Mouse (Mus musculus) CH12.LX (cell line): Measurements from ENCODE around the gene Ctsw. TPM values are rescaled to one million over a fixed set of nuclear protein-coding genes. Genes with fewer than 3 reads are reported as not detected.

ENCODE experiments used
- DNase-seq: peaks from one replicate; pipeline ENCODE4 v3.0.0-alpha.2; 2013; ENCODE audit errors: extremely low read depth
- H3K27ac ChIP-seq: 2 replicates; pipeline ENCODE4 v1.5.1; 2012; ENCODE audit warnings: low read depth, mild to moderate bottlenecking, control low read depth, moderate library complexity; ENCODE audit not compliant: insufficient read depth
- H3K27me3 ChIP-seq: replicated peaks from 2 replicates; pipeline ENCODE3; 2012; ENCODE audit warnings: inconsistent platforms
- H3K36me3 ChIP-seq, 2 experiments: replicated peaks in 1 of 2; 2 replicates each; pipeline versions ENCODE3 to v1.6.1; 2012; ENCODE audit warnings: inconsistent platforms in 1 of 2, low read length in 1 of 2, mild to moderate bottlenecking in 1 of 2, mixed read lengths in 1 of 2, moderate library complexity in 1 of 2; ENCODE audit not compliant: control insufficient read depth in 1 of 2, insufficient read depth in 1 of 2
- H3K4me1 ChIP-seq, 2 experiments: 2 replicates each; pipeline ENCODE4 v1.6.1; 2012; ENCODE audit warnings: inconsistent platforms in 1 of 2, moderate library complexity in 1 of 2; ENCODE audit not compliant: insufficient read depth in 2 of 2, control insufficient read depth in 1 of 2
- H3K4me2 ChIP-seq: 2 replicates; pipeline ENCODE4 v1.6.1; 2012; ENCODE audit warnings: low read depth, mild to moderate bottlenecking, control low read depth; ENCODE audit not compliant: poor library complexity, insufficient read depth, severe bottlenecking
- H3K4me3 ChIP-seq, 3 experiments: fragments of 150-350 bp in 1 of 3; sonication (generic) in 1 of 3; replicated peaks in 1 of 3; 2 replicates each; pipeline versions ENCODE3 to v1.5.1; 2011 to 2012; ENCODE audit warnings: low read depth in 2 of 3, low read length in 2 of 3, mild to moderate bottlenecking in 2 of 3, moderate library complexity in 2 of 3, control low read depth in 1 of 3, improper control_type of control experiment in 1 of 3, inconsistent platforms in 1 of 3, mixed read lengths in 1 of 3; ENCODE audit not compliant: poor library complexity in 1 of 3
- H3K79me2 ChIP-seq: replicated peaks from 2 replicates; pipeline ENCODE4 v1.6.1; 2012; ENCODE audit warnings: mild to moderate bottlenecking, moderate library complexity; ENCODE audit not compliant: control insufficient read depth, poor library complexity, insufficient read depth, severe bottlenecking; ENCODE audit errors: extremely low read depth
- H3K9ac ChIP-seq: 2 replicates; pipeline ENCODE4 v1.6.1; 2012; ENCODE audit warnings: low read depth, mild to moderate bottlenecking, control low read depth, moderate library complexity; ENCODE audit not compliant: insufficient read depth
- H3K9me3 ChIP-seq: replicated peaks from 2 replicates; pipeline ENCODE3; 2012; ENCODE audit warnings: low read length, inconsistent platforms, mixed read lengths
- BHLHE40 ChIP-seq: IDR thresholded peaks from 2 replicates; pipeline ENCODE4 v1.6.1; 2011; ENCODE audit warnings: mild to moderate bottlenecking, low read depth, low read length, improper control_type of control experiment
- CHD1 ChIP-seq: IDR thresholded peaks from 2 replicates; pipeline ENCODE4 v1.6.1; 2012; ENCODE audit warnings: low read depth, low read length, improper control_type of control experiment, inconsistent platforms
- EP300 ChIP-seq: IDR thresholded peaks from 2 replicates; pipeline ENCODE4 v1.6.1; 2011; ENCODE audit warnings: low read length, improper control_type of control experiment
- ETS1 ChIP-seq: conservative IDR thresholded peaks from 2 replicates; pipeline ENCODE4 v1.6.1; 2012; ENCODE audit warnings: low read depth, mild to moderate bottlenecking, inconsistent platforms, low read length, improper control_type of control experiment, moderate library complexity
- GABPA ChIP-seq: IDR thresholded peaks from 2 replicates; pipeline ENCODE4 v1.6.1; 2012; ENCODE audit warnings: low read depth, low read length, improper control_type of control experiment, inconsistent platforms; ENCODE audit not compliant: insufficient replicate concordance
- HCFC1 ChIP-seq: IDR thresholded peaks from 2 replicates; pipeline ENCODE4 v1.6.1; 2012; ENCODE audit warnings: low read depth, mild to moderate bottlenecking, inconsistent platforms, low read length, improper control_type of control experiment
- IRF4 ChIP-seq: IDR thresholded peaks from 2 replicates; pipeline ENCODE4 v1.6.1; 2014; ENCODE audit warnings: low read depth, mild to moderate bottlenecking, inconsistent platforms, low read length, improper control_type of control experiment
- JUN ChIP-seq: IDR thresholded peaks from 2 replicates; pipeline ENCODE4 v1.6.1; 2011; ENCODE audit warnings: low read depth, mild to moderate bottlenecking, low read length, improper control_type of control experiment, moderate library complexity; ENCODE audit not compliant: insufficient read depth
- JUND ChIP-seq: conservative IDR thresholded peaks from 2 replicates; pipeline ENCODE4 v1.6.1; 2011; ENCODE audit warnings: low read depth, low read length, improper control_type of control experiment
- KAT2A ChIP-seq: IDR thresholded peaks from 2 replicates; pipeline ENCODE4 v1.6.1; 2012; ENCODE audit warnings: low read length, improper control_type of control experiment, inconsistent platforms; ENCODE audit not compliant: insufficient replicate concordance
- MAX ChIP-seq: IDR thresholded peaks from 2 replicates; pipeline ENCODE4 v1.6.1; 2011; ENCODE audit warnings: low read length, improper control_type of control experiment
- MAZ ChIP-seq: IDR thresholded peaks from 2 replicates; pipeline ENCODE4 v1.6.1; 2012; ENCODE audit warnings: low read depth, mild to moderate bottlenecking, inconsistent platforms, low read length, improper control_type of control experiment, moderate library complexity
- MEF2A ChIP-seq: IDR thresholded peaks from 2 replicates; pipeline ENCODE4 v1.6.1; 2014; ENCODE audit warnings: low read depth, mild to moderate bottlenecking, inconsistent platforms, low read length, improper control_type of control experiment, borderline replicate concordance
- MXI1 ChIP-seq: IDR thresholded peaks from 2 replicates; pipeline ENCODE4 v1.6.1; 2011; ENCODE audit warnings: mild to moderate bottlenecking, low read depth, low read length, improper control_type of control experiment
- NELFE ChIP-seq: IDR thresholded peaks from 2 replicates; pipeline ENCODE4 v1.6.1; 2011; ENCODE audit warnings: low read depth, low read length, improper control_type of control experiment
- NRF1 ChIP-seq: IDR thresholded peaks from 2 replicates; pipeline ENCODE4 v1.6.1; 2014; ENCODE audit warnings: low read depth, mild to moderate bottlenecking, inconsistent platforms, low read length, improper control_type of control experiment, moderate library complexity
- RAD21 ChIP-seq: IDR thresholded peaks from 2 replicates; pipeline ENCODE4 v1.6.1; 2011; ENCODE audit warnings: low read depth, mild to moderate bottlenecking, low read length, improper control_type of control experiment, moderate library complexity
- RCOR1 ChIP-seq: conservative IDR thresholded peaks from 2 replicates; pipeline ENCODE4 v1.6.1; 2012; ENCODE audit warnings: low read depth, mild to moderate bottlenecking, inconsistent platforms, low read length, improper control_type of control experiment
- SIN3A ChIP-seq: IDR thresholded peaks from 2 replicates; pipeline ENCODE4 v1.6.1; 2012; ENCODE audit warnings: low read length, improper control_type of control experiment, inconsistent platforms
- TBP ChIP-seq: conservative IDR thresholded peaks from 2 replicates; pipeline ENCODE4 v1.6.1; 2011; ENCODE audit warnings: low read depth, low read length, improper control_type of control experiment
- TCF12 ChIP-seq: IDR thresholded peaks from 2 replicates; pipeline ENCODE4 v1.6.1; 2014; ENCODE audit warnings: low read depth, mild to moderate bottlenecking, inconsistent platforms, low read length, improper control_type of control experiment
- UBTF ChIP-seq: IDR thresholded peaks from 2 replicates; pipeline ENCODE4 v1.6.1; 2012; ENCODE audit warnings: low read depth, mild to moderate bottlenecking, inconsistent platforms, low read length, improper control_type of control experiment, moderate library complexity
- ZKSCAN1 ChIP-seq: IDR thresholded peaks from 2 replicates; pipeline ENCODE4 v1.6.1; 2012; ENCODE audit warnings: low read depth, inconsistent platforms, low read length, improper control_type of control experiment, borderline replicate concordance
- ZMIZ1 ChIP-seq: IDR thresholded peaks from 2 replicates; pipeline ENCODE4 v1.6.1; 2012; ENCODE audit warnings: low read depth, mild to moderate bottlenecking, inconsistent platforms, low read length, improper control_type of control experiment
- ZNF384 ChIP-seq: IDR thresholded peaks from 2 replicates; pipeline ENCODE4 v1.6.1; 2012; ENCODE audit warnings: low read depth, low read length, improper control_type of control experiment, inconsistent platforms
- dilution Hi-C: fragments of 300-500 bp; cut with MboI; formaldehyde crosslinking; loops from 2 replicates; pipeline ENCODE4 v1.14.3; 2020; ENCODE audit warnings: low sequenced_read_pairs; ENCODE audit not compliant: extremely low pct_unique_long_range_greater_than_20kb, extremely low pct_ligation_motif_present
- in situ Hi-C: fragments of 300-500 bp; cut with MboI; formaldehyde crosslinking; loops from 3 replicates; pipeline ENCODE4 v1.14.3; 2019; ENCODE audit warnings: low sequenced_read_pairs, low pct_ligation_motif_present, low pct_unique_long_range_greater_than_20kb, mixed read lengths
- polyA plus RNA-seq: library from polyadenylated mRNA; unstranded; fragments of >175 nt; gene quantifications from 2 replicates; pipeline ENCODE4 v1.2.1, GENCODE M21; 2012; ENCODE audit warnings: low read depth; ENCODE audit not compliant: insufficient read length
- total RNA-seq, 2 experiments: library from RNA; depleted of rRNA; stranded (reverse); fragments of 300-350 nt in 1 of 2; fragments of >200 nt in 1 of 2; gene quantifications; 2 replicates each; pipeline ENCODE4 v1.2.3; 2012 to 2014

Gene Ctsw
- total and polyA plus RNA-seq, 3 experiments = 0.23 to 1.1 (median 0.38) TPM

- H3K79me2 ChIP-seq = no peaks in the 10 kb centered on the region
- dilution Hi-C loops = no loop called here
These were observed 8.8 kb upstream of the Ctsw start for GRCm38 (mm10) chr19:5477004-5477667.

GRCm38 (mm10) chr19:5475069-5475714 lies 6.9 kb upstream of the Ctsw start:
- no peaks in the 10 kb centered on the region for H3K27me3 ChIP-seq

More at GRCm38 (mm10) chr19:5477004-5477667, 8.8 kb upstream of the Ctsw start:
- Histone ChIP-seq H3K27me3 (no peaks in the 10 kb centered on the region), H3K36me3 (peaks cover 0 to 10% of the 10 kb centered on the region in 2 experiments), H3K9me3 (no peaks in the 10 kb centered on the region), H3K4me2 (no peak overlapping the region), H3K27ac (no peak overlapping the region), H3K4me3 (no peak overlapping the region), H3K4me1 (no peaks in the 10 kb centered on the region), H3K9ac (no peak overlapping the region)
- no peak for DNase-seq
- TF ChIP-seq JUND = no peak
- TF ChIP-seq TCF12 = no peak
- no peak for TF ChIP-seq NELFE
- TF ChIP-seq MXI1 = no peak
- no peak for TF ChIP-seq ZNF384
- TF ChIP-seq NRF1 = no peak
- no peak for TF ChIP-seq MAZ
- TF ChIP-seq ZMIZ1 = no peak
- no peak for TF ChIP-seq UBTF
- TF ChIP-seq SIN3A = no peak
- TF ChIP-seq RCOR1 = no peak
- TF ChIP-seq BHLHE40 = no peak
- no peak for TF ChIP-seq ETS1
- no peak for TF ChIP-seq KAT2A
- no peak for TF ChIP-seq MAX
- no peak for TF ChIP-seq TBP
- TF ChIP-seq GABPA = no peak
- no peak for TF ChIP-seq RAD21
- no peak for TF ChIP-seq MEF2A
- in situ Hi-C loops = no loop called here

More at GRCm38 (mm10) chr19:5475069-5475714, 6.9 kb upstream of the Ctsw start:
- Histone ChIP-seq H3K4me1 (no peaks in the 10 kb centered on the region), H3K36me3 (peaks cover 0 to under 1% of the 10 kb centered on the region in 2 experiments), H3K4me3 (no peak overlapping the region), H3K79me2 (no peaks in the 10 kb centered on the region), H3K9ac (no peak overlapping the region), H3K4me2 (no peak overlapping the region), H3K27ac (no peak overlapping the region), H3K9me3 (no peaks in the 10 kb centered on the region)
- in situ Hi-C loops (no loop called here), dilution Hi-C loops (no loop called here)
- DNase-seq = no peak
- TF ChIP-seq JUND = no peak
- no peak for TF ChIP-seq JUN
- TF ChIP-seq UBTF = no peak
- no peak for TF ChIP-seq IRF4
- no peak for TF ChIP-seq CHD1
- TF ChIP-seq ZKSCAN1 = no peak
- no peak for TF ChIP-seq HCFC1
- no peak for TF ChIP-seq EP300
